Mouse (Mus musculus): ENCODE data around the gene Ryr1. TPM values are rescaled to one million over a fixed set of nuclear protein-coding genes. Genes with fewer than 3 reads are reported as not detected.

The Ryr1 gene
- polyA plus RNA-seq (2017; shearing (Covaris generic)): 1.1 TPM

GRCm38 (mm10) chr7:29124970-29125369 is at the start of gene Ryr1:
Gene Ryr1 (minus strand): TSS chr7:29125179.

GRCm38 (mm10) chr7:29170066-29170754 is 45.2 kb upstream of the Ryr1 start, which contains the start of the genes Ggn and Spred3:
Gene Ggn (plus strand): TSS chr7:29170210.
Gene Spred3 (minus strand): TSS chr7:29170411.

DNA sequence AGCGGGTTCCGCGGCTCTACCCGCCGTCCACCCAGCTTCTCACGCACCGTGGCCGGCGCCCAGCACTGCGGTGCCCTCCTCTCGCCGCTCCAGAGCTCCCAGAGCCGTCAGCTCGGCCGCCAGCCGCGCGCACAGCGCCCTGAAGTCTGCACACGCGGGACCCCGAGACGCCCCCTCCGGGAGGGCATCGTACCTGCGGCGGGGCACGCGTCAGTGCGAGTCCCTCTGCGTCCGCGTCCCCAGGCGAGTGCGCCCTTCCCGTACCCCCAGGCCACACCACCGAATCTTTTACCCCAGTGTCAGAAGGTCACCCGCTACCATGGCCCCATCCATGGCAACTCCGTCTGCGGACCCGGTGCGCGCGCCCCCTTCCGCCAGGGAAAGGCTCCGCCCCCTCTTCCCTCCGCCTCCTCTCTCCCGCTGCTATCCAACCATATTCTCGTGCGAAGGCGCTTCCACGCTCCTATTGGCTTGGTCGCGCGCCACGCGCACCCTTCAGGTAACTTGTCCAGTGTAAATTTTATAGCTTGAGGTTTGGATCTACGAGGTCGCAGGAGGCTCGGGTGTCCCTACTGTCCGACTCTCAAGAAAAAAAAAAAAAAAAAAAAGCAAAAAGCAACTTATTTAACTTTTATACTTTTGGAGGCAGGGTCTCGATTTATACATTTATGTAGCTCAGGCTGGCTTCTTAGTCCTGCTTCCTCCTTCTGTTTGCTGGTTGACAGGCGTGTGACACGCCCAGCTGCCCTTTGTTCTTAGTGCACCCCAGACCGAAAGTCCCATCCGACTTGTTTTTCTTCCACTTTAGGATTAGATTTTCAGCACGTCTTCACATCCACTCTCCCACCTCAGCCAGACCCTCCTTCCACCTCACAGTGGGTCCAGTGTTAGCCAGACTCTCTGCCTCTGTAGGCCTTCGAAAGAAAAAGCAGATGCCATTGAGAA is 31.1 kb upstream of the Ryr1 start, which contains the start of gene Fam98c:
TSS of gene Fam98c (minus strand) at position 397 of the 945 bp plus-strand sequence.

DNA sequence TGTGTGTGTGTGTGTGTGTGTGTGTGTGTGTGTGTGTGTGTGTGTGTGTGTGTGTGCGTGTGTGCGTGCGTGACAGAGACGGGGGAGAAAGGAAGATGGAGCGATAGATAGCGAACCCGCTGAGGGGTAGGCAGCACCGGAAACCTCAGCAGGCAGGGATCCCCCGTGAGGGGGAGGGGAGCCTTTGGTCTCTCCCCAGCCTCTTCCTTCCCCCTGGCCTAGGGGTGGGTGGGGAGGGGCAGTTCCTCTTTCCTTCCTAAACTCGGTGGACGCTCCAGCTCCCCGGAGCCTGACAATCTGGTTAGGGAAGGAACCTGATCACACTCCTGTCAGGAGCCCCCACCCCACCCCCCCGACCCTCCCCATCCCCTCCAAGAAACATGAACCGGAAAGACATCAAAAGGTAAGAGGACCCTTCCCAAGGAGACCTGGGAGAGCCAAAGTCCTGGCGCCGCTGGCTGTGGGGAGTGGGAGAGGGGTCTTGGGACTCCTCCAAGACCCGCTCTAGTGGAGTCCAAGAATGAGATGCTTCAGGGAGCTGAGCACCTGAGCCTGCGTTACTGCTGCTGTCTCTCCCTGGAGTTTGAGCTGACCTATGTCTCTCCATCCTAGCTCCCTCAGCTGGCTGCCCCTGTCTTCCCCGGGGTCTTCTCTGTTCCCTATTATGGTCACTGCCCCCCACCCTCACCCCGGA is 9.9 kb upstream of the Ryr1 start, which contains the start of gene Rasgrp4:
TSS of gene Rasgrp4 (plus strand) at position 159 of the 694 bp plus-strand sequence.

DNA sequence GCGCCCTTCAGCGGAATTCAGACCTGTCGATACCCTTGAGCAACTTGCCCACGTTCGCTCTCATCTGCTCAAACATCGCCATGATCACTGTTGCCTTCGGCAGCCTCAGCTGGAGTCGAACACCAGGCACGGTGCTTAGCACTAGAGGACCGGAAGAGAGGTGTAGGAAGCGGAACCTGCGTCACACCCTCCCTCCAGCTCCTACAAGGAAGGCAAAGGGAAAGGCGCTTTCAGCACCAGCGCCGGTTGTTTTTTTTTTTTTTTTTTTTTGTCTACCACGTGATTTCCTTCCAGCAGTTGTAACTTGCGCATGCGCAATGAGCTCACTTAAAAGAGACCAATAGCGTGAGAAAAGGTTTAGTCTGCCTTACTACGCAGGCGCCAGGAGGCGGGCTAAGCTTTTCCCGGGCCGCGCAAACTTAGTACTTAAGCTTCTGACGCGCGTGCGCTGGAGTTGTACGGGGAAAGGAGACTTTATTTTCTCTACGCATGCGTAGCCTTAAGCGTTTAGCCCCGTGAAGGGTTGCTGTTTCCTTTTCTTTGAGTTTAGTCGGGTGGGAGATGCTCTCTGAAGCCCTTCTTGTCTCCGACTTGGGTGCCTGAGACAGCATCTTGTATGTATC is 143.2 kb downstream of the Ryr1 start, which contains the start of the genes Eif3k and Map4k1:
TSS of gene Eif3k (minus strand) at position 214 of the 623 bp plus-strand sequence.
TSS of gene Map4k1 (plus strand) at position 400 of the 623 bp plus-strand sequence.

GRCm38 (mm10) chr7:28961927-28962670 is 162.9 kb downstream of the Ryr1 start, which contains the start of gene Actn4:
Gene Actn4 (minus strand): TSS chr7:28962340.

Other genes with a start within 250 kb of the Ryr1 start
- gene Capn12, start 243.8 kb downstream of the Ryr1 start, polyA plus RNA-seq (2017; shearing (Covaris generic)): not detected
- gene Actn4, start 162.8 kb downstream of the Ryr1 start, polyA plus RNA-seq (2017; shearing (Covaris generic)): 263 TPM
- gene Eif3k, start 143.3 kb downstream of the Ryr1 start, polyA plus RNA-seq (2017; shearing (Covaris generic)): 292 TPM
- 137 TPM for gene Map4k1, start 143.1 kb downstream of the Ryr1 start, polyA plus RNA-seq (2017; shearing (Covaris generic))
- gene Rasgrp4, start 9.7 kb upstream of the Ryr1 start, polyA plus RNA-seq (2017; shearing (Covaris generic)): 0.21 TPM
- gene Fam98c, start 31.1 kb upstream of the Ryr1 start, polyA plus RNA-seq (2017; shearing (Covaris generic)): 50.7 TPM
- gene Ggn, start 45.0 kb upstream of the Ryr1 start, polyA plus RNA-seq (2017; shearing (Covaris generic)): not detected
- gene Spred3, start 45.2 kb upstream of the Ryr1 start, polyA plus RNA-seq (2017; shearing (Covaris generic)): not detected
- gene Psmd8, start 55.5 kb upstream of the Ryr1 start, polyA plus RNA-seq (2017; shearing (Covaris generic)): 180 TPM
- gene Catsperg1, start 88.9 kb upstream of the Ryr1 start, polyA plus RNA-seq (2017; shearing (Covaris generic)): 0.51 TPM
- gene Kcnk6, start 107.3 kb upstream of the Ryr1 start, polyA plus RNA-seq (2017; shearing (Covaris generic)): 1.6 TPM
- gene Yif1b, start 113.2 kb upstream of the Ryr1 start, polyA plus RNA-seq (2017; shearing (Covaris generic)): 41.4 TPM
- gene 2200002D01Rik, start 123.3 kb upstream of the Ryr1 start, polyA plus RNA-seq (2017; shearing (Covaris generic)): 1.9 TPM
- 139 TPM for gene Spint2, start 156.7 kb upstream of the Ryr1 start, polyA plus RNA-seq (2017; shearing (Covaris generic))
- not detected for gene Ppp1r14a, start 164.1 kb upstream of the Ryr1 start, polyA plus RNA-seq (2017; shearing (Covaris generic))
- not detected for gene Dpf1, start 178.8 kb upstream of the Ryr1 start, polyA plus RNA-seq (2017; shearing (Covaris generic))

Measured in effector memory CD4-positive, alpha-beta T cell, adult 5 months (primary cell).